Mouse (Mus musculus): ENCODE results near the gene Epha2.

Epha2 gene

DNA sequence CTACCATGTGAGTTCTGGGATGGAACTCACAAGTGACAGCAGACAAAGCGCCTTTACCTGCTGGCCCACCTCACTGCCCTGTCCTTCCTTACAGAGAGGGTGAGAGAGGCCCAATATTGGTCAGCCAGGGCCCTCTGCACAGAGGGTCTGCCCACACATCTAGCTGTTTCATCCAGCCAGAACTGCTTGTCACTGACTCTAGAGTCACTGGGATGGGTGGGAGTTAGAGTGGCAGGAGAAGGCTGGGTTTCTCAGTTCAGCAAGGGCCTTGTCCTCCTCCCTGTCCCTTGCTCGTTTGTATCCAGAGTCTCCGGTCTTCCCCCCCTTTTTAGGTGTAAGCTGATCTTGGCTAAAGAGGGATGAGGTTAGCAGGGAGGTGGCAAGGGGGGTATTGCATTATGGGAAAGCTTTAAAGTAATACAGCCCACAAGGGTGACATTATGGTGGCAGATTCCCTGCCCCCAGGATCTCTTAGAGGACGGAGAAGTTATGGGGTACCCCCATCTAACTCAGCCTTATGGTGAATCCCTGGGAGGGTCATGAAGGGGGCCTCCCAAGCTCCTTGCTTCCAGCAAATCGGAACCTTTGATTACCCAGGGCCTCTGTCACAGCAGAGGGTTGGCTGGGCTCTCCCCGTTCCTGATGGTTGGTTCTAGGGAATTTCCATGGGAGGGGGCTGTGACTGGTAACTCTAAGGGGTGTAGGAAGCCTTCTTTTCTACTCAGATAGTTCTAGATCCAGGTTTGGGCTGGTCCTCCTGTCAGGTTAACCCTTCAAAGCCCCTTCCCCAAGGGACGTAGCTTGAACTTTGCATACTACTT is 2.6 kb downstream of the Epha2 start:
- no peak for DNase-seq (ENCODE audit: low spot score in 2 of 2)

DNA sequence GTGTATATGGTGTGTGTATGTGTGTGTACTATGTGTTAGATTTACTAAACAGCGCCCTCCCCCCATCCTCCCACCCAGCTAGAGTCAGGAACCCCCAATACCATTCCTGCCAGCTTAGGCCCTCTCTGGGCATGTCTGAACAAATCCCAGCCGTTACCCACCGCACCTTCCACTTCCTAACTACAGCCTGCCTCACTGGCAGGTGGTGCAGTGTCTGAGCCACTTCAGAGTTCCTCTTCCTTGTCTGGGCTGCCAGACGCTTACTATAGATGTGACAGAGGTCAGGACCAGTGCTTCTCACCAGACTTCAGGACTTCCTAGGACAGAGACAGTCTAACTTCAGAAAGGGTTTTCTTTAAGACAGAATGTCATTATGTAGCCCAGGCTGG is 3.2 kb downstream of the Epha2 start:
- DNase-seq (ENCODE audit: low spot score in 2 of 2): no peak

DNA sequence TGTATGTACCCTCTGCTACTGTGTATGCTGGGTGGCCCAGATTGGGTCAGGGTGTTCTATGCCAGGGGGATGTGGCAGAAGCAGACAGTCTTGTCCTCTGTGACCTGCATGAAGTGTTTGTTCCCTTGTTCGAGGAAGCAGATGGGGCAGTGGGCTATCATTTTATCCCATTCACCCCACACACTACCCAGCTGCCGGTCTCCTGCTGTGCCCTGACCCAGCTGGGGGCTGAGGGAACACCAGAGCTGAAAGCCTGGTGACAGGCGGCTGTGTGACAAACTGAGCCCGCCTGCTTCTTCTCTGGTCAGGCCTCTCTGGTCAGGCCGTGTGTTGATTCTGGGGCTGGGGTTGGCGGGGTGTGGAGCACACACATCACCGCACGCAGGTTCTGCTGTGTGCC is 5.0 kb downstream of the Epha2 start:
- no peak for DNase-seq (ENCODE audit: low spot score in 2 of 2)

DNA sequence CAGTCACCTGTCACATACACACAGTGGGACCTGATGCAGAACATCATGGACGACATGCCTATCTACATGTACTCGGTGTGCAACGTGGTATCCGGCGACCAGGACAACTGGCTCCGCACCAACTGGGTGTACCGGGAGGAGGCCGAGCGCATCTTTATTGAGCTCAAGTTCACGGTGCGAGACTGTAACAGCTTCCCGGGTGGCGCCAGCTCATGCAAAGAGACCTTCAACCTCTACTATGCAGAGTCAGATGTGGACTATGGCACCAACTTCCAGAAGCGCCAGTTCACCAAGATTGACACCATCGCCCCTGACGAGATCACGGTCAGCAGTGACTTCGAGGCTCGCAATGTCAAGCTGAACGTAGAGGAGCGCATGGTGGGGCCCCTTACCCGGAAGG is 7.3 kb downstream of the Epha2 start:
- no peak for DNase-seq (ENCODE audit: low spot score in 2 of 2)

DNA sequence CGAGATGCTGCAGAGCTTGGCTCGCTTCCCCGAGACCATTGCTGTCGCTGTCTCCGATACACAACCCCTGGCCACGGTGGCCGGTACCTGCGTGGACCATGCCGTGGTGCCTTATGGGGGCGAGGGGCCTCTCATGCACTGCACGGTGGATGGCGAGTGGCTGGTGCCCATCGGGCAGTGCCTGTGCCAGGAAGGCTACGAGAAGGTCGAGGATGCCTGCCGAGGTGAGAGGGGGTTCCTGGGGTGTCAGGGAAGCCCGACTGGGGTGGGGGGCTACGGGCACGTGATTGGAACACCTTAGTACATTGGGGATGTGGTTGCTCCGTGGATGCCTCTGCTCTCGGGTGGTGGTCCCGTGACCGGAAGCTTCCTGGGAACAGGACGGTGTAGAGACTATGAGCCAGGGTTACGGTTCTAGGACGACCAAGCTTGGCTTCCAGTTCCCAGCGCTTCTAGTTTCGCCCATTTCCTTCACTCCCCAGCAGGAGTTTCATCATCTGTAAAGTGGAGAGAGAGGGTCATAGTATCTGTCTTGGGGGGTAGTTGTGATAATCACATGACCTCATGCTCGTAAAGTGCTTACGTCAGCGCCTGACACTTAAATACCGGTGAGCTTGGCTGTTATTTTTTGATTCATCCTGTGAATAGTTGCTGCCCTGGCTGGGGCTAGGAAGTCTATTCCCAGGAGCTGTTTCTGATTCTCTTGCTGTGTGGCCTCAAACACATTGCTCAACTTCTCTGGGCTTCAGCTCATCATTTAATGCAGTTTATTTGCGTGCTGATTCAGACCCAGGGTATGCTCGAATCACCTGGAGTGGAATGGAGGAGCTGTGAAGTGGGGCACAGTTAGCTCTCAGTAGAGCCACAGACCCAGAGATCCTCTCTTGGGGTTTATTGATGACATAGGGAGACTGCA is 8.1 kb downstream of the Epha2 start:
- DNase-seq (ENCODE audit: low spot score in 2 of 2): no peak

DNA sequence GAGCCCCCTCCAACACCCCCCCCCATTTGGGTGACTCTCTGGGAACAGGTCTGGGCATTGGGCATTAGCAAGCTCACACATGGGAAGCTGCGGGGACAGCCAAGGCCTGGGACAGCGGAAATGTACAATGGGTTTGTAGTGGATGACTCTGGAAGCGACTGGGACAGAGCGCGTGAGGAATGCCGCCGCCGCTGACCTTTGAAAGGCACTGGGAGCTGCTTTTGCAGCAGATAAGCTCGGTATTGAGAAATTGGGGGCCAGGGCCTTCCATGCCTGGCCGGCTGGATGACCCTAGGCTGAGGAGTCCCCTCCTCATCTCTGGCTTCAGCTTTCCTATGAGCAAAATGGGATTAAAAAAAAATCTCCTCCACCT is 8.7 kb downstream of the Epha2 start:
- no peak for DNase-seq (ENCODE audit: low spot score in 2 of 2)

DNA sequence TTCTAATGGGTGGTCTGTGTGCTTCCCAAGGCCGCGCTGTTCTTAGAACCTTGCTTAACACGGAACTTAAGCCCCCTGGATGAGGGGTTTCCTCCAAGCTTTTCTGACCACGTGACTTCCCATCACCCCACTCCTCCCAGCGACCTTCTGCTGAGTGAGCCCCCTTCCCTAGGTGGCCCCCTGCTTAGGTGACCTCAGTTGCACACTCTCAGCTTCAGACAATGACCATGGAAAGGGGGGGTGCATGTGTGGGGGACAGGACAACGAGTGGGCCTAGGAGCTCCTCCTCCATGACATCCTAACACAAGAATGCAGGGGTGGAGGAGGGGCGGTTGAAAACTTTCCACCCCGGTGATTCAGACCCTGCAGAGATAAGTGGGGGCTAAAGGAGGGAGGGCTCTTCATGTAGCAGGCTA is 9.2 kb downstream of the Epha2 start:
- no peak for DNase-seq (ENCODE audit: low spot score in 2 of 2)

DNA sequence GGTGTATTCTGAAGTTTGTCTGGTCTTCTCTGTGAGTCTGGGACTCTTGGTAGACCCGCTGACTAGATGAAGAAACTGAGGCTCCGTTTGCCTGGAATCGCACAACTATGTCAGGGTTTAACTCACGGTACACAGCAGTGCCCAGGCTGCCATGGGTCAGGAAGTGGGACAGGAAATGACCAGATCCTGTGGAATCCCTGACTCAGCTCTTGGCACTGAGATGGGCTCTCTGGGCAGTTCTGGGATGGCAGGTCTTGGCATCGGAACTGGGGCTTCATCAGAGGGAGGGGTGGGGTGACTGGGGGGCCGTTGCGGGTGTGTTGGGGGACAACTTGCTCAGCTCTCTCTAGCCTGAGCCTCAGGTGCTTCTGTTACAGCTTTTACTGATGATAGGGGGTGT is 10.0 kb downstream of the Epha2 start:
- DNase-seq (ENCODE audit: low spot score in 2 of 2): no peak

DNA sequence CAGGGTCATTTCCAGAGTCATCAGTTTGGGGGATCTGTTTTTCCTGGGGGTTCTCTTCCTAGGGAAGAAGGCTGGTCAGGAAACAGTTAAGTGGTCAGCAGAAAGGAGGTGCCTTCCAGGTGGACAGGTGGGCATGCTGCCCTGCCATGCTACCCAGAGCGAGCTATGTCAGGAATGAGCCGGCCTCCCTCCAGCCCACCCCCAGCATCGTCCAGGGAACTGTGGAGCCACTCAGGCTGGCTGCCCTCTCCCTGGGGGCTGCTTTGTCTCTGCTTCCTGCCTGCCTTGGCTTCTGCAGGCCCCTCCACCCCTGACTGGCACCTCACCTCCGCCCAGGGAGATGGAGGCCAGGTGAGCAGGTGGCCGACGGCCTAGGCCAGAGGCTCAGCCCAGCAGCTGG is 10.5 kb downstream of the Epha2 start:
- no peak for DNase-seq (ENCODE audit: low spot score in 2 of 2)

DNA sequence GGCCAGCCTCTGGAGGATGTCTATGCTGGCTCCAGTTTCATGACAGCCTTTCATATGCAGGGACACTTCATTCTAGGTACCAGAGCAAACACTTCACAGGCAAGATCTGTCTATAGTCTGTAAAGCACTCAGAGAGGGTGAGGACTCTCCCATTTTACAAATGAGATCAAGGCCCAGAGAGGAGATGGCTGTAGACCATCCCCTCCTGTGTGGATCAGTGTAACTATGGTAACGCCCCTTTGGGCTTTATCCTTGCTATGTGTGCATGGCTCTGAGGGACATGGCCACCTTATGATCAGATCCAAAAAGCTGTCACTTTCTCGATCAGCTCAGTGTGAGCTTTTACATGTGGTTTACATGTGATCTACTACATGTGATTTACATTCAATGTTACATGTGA is 10.9 kb downstream of the Epha2 start:
- no peak for DNase-seq (ENCODE audit: low spot score in 2 of 2)

DNA sequence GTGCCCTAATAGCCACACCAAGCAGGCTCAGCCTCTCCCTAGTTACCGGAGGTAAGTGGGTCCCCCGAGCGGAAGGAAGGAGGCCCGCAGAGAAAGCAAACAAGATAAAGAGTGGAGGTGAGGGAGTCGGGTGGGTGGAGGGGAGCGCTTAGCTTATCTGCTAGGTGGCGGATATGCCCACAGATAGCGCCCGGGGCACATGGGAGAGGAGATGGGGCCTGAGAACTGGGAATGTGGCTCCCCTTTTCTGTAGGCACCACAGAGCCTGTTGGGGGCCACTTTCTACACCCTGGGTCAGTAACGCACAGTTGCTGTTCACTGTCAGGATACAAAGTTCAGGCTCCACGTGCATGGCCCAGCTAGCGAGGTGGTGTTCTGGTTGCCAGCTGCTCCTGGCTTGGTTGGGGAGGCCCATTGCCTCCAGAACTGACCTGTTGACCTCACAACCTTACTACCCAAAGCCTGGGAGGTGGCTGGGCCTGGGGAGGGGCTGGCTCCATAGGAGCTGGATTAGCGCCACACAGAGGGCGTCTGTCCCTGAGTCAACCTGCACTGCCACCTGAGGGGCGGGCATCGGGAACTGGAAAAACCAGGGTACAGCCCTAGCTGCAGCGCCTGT is 11.6 kb downstream of the Epha2 start:
- no peak for DNase-seq (ENCODE audit: low spot score in 2 of 2)

DNA sequence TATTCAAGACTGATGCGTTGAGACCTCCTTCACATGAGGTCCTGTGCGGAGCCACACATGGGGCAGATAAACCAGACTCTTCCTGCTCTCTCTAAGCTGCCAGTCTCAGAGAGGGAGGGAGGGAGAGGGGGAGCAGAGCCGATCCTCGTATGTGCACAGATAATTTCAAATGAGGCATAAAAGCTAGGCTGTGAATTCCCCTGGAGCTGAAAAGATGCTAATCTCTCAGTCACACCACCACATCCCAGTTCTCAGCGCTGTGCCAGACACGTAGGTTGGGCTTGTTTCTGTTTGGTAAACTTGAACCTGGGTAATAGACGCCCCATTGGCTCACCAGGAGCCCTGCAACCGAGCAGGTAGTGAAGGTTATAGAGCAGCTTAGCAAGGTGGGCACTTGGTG is 12.4 kb downstream of the Epha2 start:
- DNase-seq (ENCODE audit: low spot score in 2 of 2): no peak

DNA sequence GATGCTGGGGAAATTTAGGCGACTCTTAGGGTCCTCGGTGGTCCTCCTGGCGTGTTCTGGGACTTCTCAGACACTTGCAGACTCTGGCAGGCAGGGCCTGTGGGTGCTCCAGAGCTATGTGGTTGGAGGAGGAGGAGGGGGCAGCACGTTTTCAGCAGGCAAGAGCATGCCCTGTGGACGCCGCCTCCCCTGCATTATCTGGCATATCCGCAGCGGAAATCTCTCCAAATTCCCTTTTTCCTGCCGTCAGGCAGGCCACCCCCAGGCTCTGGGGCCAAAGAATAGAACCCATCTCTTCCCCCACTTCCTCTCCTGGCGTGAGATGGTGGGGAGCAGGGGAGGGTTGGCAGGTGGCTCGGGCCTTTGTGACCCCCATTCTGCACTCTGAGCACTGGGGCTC is 12.9 kb downstream of the Epha2 start:
- no peak for DNase-seq (ENCODE audit: low spot score in 2 of 2)

DNA sequence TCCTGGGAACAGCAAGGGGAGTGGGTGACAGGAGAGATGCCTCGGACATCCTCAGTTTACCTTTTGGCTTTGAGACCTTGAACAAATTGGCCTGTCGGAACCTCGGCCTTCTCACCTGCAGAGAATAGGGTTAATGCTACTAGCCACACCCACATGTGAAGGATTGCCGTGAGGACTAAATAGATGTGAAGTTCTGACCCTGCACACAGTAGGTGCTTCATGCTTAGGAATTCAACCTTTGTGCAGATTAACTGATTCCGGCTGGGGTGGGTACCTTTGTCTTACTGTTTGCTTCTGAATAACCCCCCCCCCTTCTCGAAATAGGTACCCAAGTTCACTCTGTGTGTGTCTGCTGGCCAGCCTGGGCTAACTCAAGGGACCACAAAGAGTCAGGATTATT is 13.7 kb downstream of the Epha2 start:
- no peak for DNase-seq (ENCODE audit: low spot score in 2 of 2)

DNA sequence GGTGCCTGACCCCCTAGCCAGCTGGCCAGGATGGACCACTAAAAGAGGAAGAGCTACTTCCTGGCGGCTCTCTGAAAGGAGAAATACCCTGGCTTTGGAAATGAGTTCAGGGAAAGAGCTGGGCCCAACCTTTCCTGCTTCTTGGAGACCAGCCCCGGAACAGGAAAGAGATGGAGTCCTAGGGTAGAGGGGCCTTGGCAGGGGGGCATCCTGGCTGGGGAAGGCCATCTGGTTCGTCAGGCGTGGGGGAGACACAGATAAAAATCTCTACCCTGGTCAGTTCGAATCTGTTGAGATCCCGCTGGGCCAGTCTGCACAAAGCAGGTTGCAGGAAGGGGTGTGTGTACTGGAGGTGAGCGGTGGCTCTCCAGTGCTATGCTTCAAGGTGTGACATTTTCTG is 15.0 kb downstream of the Epha2 start:
- no peak for DNase-seq (ENCODE audit: low spot score in 2 of 2)

DNA sequence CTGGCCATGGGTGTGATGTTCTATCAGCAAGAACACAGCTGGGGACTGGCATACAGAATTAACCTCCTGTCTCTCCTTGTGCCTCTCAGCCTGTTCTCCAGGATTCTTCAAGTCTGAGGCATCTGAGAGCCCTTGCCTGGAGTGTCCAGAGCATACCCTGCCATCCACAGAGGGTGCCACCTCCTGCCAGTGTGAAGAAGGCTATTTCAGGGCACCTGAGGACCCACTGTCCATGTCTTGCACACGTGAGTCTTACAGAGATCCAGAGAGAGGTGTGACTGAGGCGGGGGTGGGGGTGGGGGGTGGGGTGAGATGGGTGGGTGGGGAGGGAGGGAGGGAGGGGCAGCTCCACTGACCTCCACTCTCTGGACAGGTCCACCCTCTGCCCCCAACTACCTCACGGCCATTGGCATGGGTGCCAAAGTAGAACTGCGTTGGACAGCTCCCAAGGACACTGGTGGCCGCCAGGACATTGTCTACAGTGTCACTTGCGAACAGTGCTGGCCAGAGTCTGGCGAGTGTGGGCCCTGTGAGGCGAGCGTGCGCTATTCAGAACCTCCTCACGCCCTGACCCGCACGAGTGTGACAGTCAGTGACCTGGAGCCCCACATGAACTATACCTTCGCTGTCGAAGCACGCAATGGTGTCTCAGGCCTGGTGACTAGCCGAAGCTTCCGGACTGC is 15.6 kb downstream of the Epha2 start:
- DNase-seq (ENCODE audit: low spot score in 2 of 2): no peak

DNA sequence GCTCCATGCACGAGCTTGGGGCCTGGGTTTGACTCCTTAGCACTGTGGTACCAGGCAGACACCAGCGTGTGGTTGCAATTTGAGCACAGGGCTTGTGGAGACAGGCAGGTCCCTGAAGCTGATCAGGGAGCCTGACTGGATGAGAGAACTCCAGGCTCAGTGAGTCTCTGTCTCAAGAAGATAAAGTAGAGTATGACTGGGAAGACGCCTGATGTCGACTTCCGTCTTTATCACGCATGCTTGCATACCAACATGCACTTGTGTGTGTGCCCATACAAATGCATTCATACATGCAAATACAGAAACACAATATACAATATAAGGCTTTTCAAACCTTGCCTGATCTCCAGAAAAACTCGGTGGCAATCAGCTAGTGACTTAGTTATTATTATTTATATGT is 16.9 kb downstream of the Epha2 start:
- DNase-seq (ENCODE audit: low spot score in 2 of 2): no peak

DNA sequence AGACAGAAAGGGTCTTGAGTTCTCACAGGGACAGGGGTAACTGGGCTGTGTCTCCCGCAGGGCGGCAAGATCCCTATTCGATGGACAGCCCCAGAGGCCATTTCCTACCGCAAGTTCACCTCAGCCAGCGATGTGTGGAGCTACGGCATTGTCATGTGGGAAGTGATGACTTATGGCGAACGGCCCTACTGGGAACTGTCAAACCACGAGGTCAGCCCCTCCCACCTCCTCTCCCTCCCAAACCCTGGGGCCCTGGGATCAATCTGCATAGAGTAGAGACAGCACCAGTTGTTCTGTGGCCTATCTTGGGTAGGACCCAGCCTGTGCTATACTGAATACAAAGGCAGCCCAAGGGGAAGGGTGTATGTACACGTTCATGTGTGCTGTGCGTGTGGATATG is 21.5 kb downstream of the Epha2 start:
- DNase-seq (ENCODE audit: low spot score in 2 of 2): no peak

DNA sequence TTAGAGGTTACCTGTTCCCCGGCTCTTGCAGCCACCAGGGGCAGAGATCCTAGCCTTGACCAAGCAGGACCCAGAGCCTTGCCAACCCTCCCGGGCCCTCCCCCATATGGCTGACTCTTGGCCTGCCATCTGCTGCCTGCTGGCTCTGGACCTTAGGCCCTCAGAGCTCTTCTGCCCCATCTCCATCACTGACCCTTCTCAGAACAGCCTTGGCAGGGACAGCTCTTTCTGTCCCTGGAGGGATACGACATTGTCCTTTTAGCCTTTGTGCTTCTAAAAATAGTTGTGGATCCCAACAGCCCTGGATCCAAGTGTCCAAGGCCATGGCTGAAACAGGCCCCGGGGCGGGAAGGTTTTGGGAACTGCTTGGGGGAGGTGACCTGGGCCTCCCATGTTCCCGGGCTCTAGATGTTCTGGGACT is 23.7 kb downstream of the Epha2 start:
- DNase-seq (ENCODE audit: low spot score in 2 of 2): no peak

DNA sequence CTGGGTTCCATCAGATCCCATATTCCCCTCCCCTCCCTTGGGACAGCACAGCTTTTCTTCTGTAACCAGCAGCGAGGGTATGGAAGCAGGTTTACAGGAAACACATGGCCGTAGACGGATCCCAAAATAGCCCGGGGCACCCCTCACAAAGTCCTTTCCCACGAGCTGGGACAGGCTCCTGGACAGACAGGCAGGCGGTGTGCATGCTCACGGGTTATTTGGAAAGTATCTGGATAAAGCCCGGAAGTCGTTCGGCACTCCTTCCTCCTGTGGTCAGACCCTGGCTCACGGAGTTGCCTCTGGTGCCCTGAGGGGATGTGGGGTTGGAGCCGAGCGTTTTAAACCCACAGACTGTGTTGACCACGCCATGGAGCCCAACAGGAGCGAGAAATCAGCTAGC is 24.6 kb downstream of the Epha2 start:
- no peak for DNase-seq (ENCODE audit: low spot score in 2 of 2)

DNA sequence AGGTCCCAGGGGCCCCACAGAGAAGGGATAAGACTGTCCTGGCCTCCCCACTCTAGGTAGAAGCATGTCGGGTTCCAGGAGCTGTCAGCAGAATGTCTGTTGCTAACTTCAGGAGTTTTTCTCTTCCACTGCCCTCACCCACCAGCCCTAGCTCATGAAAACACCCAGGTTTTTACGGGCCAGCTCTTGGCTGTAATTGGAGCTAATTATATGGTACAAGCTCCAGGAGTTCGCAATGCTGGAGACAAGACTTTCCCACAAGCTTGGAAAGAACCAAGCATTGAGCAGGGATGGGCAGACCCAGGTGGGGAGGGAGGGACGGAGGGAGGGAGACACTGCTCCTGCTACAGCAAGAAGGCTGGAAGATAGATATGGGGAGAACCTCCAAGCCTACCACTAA is 26.0 kb downstream of the Epha2 start:
- no peak for DNase-seq (ENCODE audit: low spot score in 2 of 2)

DNA sequence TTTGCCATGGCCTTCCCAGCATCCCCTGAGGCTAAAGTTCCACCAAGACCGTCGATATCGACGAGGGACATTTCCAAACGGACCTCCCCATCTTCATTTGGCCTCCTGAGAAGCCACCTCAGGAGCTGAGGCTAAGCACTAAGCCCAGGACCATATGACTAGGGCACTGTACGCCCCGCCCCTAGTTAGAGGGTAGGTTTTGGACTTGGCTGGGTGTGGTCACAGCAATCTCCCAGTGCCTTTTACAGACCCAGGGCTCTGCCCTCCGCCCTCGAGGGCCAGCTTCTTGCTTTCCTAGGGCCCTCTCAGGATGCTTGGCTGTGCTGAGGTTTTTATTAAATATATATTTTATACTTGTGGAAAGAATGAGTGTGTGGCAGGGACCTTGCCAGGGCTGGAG is 27.7 kb downstream of the Epha2 start:
- DNase-seq (ENCODE audit: low spot score in 2 of 2): no peak
